In the genomic region with DNA sequence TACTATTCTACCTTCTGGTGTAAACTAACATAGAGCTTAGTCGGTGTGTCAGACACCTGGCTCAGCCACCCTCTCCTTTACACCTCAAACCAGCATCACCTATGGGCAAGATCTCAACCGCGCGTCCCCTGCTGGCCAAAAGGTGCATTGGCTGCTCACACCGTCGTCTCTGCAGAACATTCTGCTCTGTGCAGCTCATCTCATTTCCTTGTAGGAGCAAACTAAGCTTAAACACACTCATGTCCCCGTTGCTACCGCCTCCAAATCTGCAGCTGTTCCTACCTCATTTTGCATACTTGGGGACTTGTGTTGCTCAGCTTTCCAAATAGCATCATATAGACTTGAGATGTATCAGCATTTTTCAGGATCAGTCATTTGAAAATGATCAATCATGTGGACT, we compare ENCODE assay signal across 9 mouse cellular contexts. TPM values are rescaled to one million over a fixed set of nuclear protein-coding genes. Genes with fewer than 3 reads are reported as not detected.
DNase-seq lines count a peak whose midpoint lies in the region; ATAC-seq and TF ChIP-seq lines count a peak whose summit lies in the region.
"Had no signal": no experiment of that assay in that cellular context is flagged by ENCODE, and none has a peak within 500 bp of the region (broad histone marks: within the 10 kb centered on the region; RNA-seq: fewer than 3 reads in every experiment).

No protein-coding gene starts in this region.

- no peaks in the 10 kb centered on the region for H3K9me3 ChIP-seq in kidney, embryonic 14.5 days (ENCODE audit: control insufficient read depth, low read length)
- H3K9me3 ChIP-seq: heart, embryonic 15.5 days had no signal

- no peak overlapping the region for H3K4me3 ChIP-seq in left cerebral cortex, adult 2 months
- no peak overlapping the region for H3K4me3 ChIP-seq in bone marrow, adult 2 months (replicated peaks; ENCODE audit: control insufficient read depth, low read depth, low read length)
- H3K4me3 ChIP-seq in kidney, embryonic 14.5 days (ENCODE audit: low read length): no peak overlapping the region
- H3K4me3 ChIP-seq: heart, embryonic 15.5 days had no signal

- intact Hi-C loops in left cerebral cortex, adult 2 months (cut with DNase I): no loop called here

- no peak overlapping the region for H3K4me2 ChIP-seq in kidney, embryonic 14.5 days (replicated peaks; ENCODE audit: low read depth, low read length)
- H3K4me2 ChIP-seq: heart, embryonic 15.5 days had no signal

- no peak overlapping the region for H3K27ac ChIP-seq in left cerebral cortex, adult 2 months
- no peak overlapping the region for H3K27ac ChIP-seq in bone marrow, adult 2 months (ENCODE audit: control insufficient read depth, insufficient read depth, low read depth, low read length, poor library complexity)
- H3K27ac ChIP-seq in kidney, embryonic 14.5 days (ENCODE audit: low read depth, low read length): no peak overlapping the region
- H3K27ac ChIP-seq: heart, embryonic 15.5 days had no signal

- no peaks in the 10 kb centered on the region for H3K27me3 ChIP-seq in kidney, embryonic 14.5 days (ENCODE audit: control insufficient read depth, insufficient read depth, low read length)
- H3K27me3 ChIP-seq: heart, embryonic 15.5 days had no signal

- DNase-seq in adrenal gland, postnatal 14 days: peak; percentile 32
- no peak for DNase-seq in adrenal gland, adult 8-10 months
- peak in 1 of 2 experiments; percentile 60 for DNase-seq in left cerebral cortex, adult 2 months (ENCODE audit: extremely low spot score in 1 of 2, low spot score in 2 of 2)
- no peak for DNase-seq in left cerebral cortex, adult 8-10 months (ENCODE audit: low spot score in 2 of 2)
- peak; percentile 54 for DNase-seq in retina, embryonic 14.5 days (ENCODE audit: low spot score)
- no peak for DNase-seq in urinary bladder, adult 18-20 months (ENCODE audit: low spot score in 2 of 2)

- ATAC-seq in kidney, embryonic 14.5 days (ENCODE audit: low FRiP score, low TSS enrichment): 0 out of 2 replicates have a peak, but pooled peaks have one; percentile 21

- H3K9ac ChIP-seq in kidney, embryonic 14.5 days (ENCODE audit: low read depth, low read length): no peak overlapping the region
- H3K9ac ChIP-seq: heart, embryonic 15.5 days had no signal

- peaks cover 40% of the 10 kb centered on the region for H3K36me3 ChIP-seq in kidney, embryonic 14.5 days (ENCODE audit: control insufficient read depth, insufficient read depth, low read length)

- no peak for TF ChIP-seq POLR2A in bone marrow, adult 2 months (IDR thresholded peaks at IDR 0.05; ENCODE audit: borderline replicate concordance, control insufficient read depth, low read depth, low read length)

- 20% methylated on average over 8 of the region's 8 CpGs for WGBS in bone marrow, adult 2 months
- WGBS in kidney, embryonic 14.5 days: 21% methylated on average over 8 of the region's 8 CpGs

- H3K4me1 ChIP-seq in bone marrow, adult 2 months (ENCODE audit: control insufficient read depth, insufficient read depth, low read length): no peaks in the 10 kb centered on the region; the same call in 1 of the 2 replicates
- H3K4me1 ChIP-seq in kidney, embryonic 14.5 days (ENCODE audit: control insufficient read depth, insufficient read depth, low read length): no peaks in the 10 kb centered on the region

- peak; percentile 67 for TF ChIP-seq CTCF in left cerebral cortex, adult 2 months (IDR thresholded peaks at IDR 0.05)
- peak; percentile 87 for TF ChIP-seq CTCF in bone marrow, adult 2 months (IDR thresholded peaks at IDR 0.05; ENCODE audit: control insufficient read depth, insufficient read depth, low read length)

RNA-seq across cellular contexts. Expression of a gene that starts 14.7 kb away (rescaled TPM):
- 17.8 and 18.7 TPM in 2 replicates for total RNA-seq in adrenal gland, postnatal 14 days (2021)
- total RNA-seq in adrenal gland, adult 8-10 months (2022): 10 to 100 TPM; 13.0 to 17.2 (median 14.7) TPM
- 10 to 100 TPM; 11.6 to 12.9 TPM for total RNA-seq in left cerebral cortex, adult 2 months (2021)
- total RNA-seq in left cerebral cortex, adult 8-10 months (2022): 10 to 100 TPM in 1 of 4 experiments, 1 to 10 TPM in 3; 9.5 to 10.1 (median 9.6) TPM
- 7.7 and 11.0 TPM in 2 replicates for polyA plus RNA-seq in bone marrow, adult 2 months (2011; ENCODE audit: insufficient read depth, insufficient read length, low replicate concordance, missing spikeins)
- polyA plus RNA-seq in kidney, embryonic 14.5 days (2014; fragmentation: Nextera tagmentation; extraction: Ambion mirVana): 63.8 and 87.5 TPM in 2 replicates

RNA-seq across cellular contexts. Expression of a gene that starts 23.2 kb away (rescaled TPM):
- total RNA-seq in adrenal gland, postnatal 14 days (2021): 12.0 and 15.2 TPM in 2 replicates
- total RNA-seq in adrenal gland, adult 8-10 months (2022): 10 to 100 TPM; 14.0 to 16.8 (median 15.0) TPM
- total RNA-seq in left cerebral cortex, adult 2 months (2021): 10 to 100 TPM; 29.7 to 31.0 TPM
- 10 to 100 TPM; 24.1 to 30.2 (median 27.6) TPM for total RNA-seq in left cerebral cortex, adult 8-10 months (2022)
- 4.7 and 6.8 TPM in 2 replicates for polyA plus RNA-seq in bone marrow, adult 2 months (2011; ENCODE audit: insufficient read depth, insufficient read length, low replicate concordance, missing spikeins)
- polyA plus RNA-seq in kidney, embryonic 14.5 days (2014; fragmentation: Nextera tagmentation; extraction: Ambion mirVana): 13.7 and 30.7 TPM in 2 replicates

Comparison
In these comparisons a context has a peak if more than half of its experiments do, and no peak if none do; other contexts are left out.
1. DNase-seq: peak in adrenal gland, postnatal 14 days (single experiment) and retina, embryonic 14.5 days (single experiment); none in adrenal gland, adult 8-10 months (single experiment), left cerebral cortex, adult 8-10 months (0 of 2) and urinary bladder, adult 18-20 months (0 of 2).